Mouse (Mus musculus): Measurements from ENCODE around the gene Myom3. TPM values are rescaled to one million over a fixed set of nuclear protein-coding genes. Genes with fewer than 3 reads are reported as not detected.

Myom3 gene
- polyA plus RNA-seq, 1 experiment from 2014 or later: 0.05 TPM

DNA sequence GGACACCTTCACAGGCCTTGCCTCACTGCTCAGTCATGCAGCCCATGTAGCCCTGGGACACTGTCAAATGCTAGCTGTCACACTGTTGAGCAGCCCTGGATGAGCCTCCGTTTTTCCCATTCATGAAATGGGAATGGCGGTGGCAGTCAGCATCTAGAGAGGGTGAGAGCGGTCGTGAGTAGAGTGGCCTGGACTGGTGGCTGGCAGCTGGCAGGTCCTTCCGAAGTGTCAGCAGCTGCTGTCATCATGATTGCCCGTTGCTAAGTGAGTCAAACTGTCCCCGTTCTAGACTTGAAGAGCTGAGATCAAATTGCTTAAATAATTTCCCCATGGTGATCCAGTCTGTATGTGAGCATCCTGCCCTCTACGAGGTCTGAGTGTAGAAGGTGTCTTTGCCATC, 28.6 kb upstream of the Myom3 start:
- no peak overlapping the region for H3K4me2 ChIP-seq (ENCODE audit: low read depth, severe bottlenecking)
- no peak overlapping the region for H3K4me3 ChIP-seq (ENCODE audit: low read depth, low read length)
- no peak overlapping the region for H3K27ac ChIP-seq (replicated peaks; ENCODE audit: low read depth, low read length)
- ATAC-seq (ENCODE audit: insufficient number of reproducible peaks, low FRiP score, low TSS enrichment, low read depth) (no peak), DNase-seq (ENCODE audit: low spot score) (no peak)
- WGBS: 83% methylated on average over 8 of the region's 8 CpGs
- H3K27me3 ChIP-seq (ENCODE audit: control insufficient read depth, insufficient read depth, low read length): no peaks in the 10 kb centered on the region
- no peak overlapping the region for H3K9ac ChIP-seq (ENCODE audit: low read length)
- H3K9me3 ChIP-seq (ENCODE audit: control insufficient read depth, low read length): no peaks in the 10 kb centered on the region
- H3K4me1 ChIP-seq (ENCODE audit: control insufficient read depth, insufficient read depth, low read length): no peaks in the 10 kb centered on the region
- H3K36me3 ChIP-seq (ENCODE audit: control insufficient read depth, insufficient read depth, low read length): no peaks in the 10 kb centered on the region

DNA sequence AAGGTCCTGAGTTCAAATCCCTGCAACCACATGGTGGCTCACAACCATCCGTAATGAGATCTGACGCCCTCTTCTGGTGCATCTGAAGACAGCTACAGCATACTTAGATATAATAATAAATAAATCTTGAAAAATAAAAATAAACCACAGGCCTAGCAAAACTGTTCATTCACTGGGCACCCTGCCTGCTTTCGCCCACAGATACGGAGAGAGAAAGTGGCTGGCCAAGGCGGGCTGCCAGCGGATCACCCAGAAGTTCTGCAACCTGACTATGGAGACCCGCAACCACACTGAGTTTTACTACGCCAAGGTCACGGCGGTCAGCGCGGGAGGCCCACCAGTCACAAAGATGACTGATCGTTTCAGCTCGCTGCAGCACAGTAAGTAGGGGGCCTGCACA, 25.6 kb upstream of the Myom3 start:
- no peaks in the 10 kb centered on the region for H3K9me3 ChIP-seq (ENCODE audit: control insufficient read depth, low read length)
- no peaks in the 10 kb centered on the region for H3K36me3 ChIP-seq (ENCODE audit: control insufficient read depth, insufficient read depth, low read length)
- H3K4me2 ChIP-seq (ENCODE audit: low read depth, severe bottlenecking): no peak overlapping the region
- ATAC-seq (ENCODE audit: insufficient number of reproducible peaks, low FRiP score, low TSS enrichment, low read depth) (no peak), DNase-seq (ENCODE audit: low spot score) (no peak)
- no peak overlapping the region for H3K9ac ChIP-seq (ENCODE audit: low read length)
- no peaks in the 10 kb centered on the region for H3K27me3 ChIP-seq (ENCODE audit: control insufficient read depth, insufficient read depth, low read length)
- WGBS: 94% methylated on average over 14 of the region's 14 CpGs
- H3K4me3 ChIP-seq (ENCODE audit: low read depth, low read length): no peak overlapping the region
- peaks cover 9% of the 10 kb centered on the region for H3K4me1 ChIP-seq (ENCODE audit: control insufficient read depth, insufficient read depth, low read length)
- no peak overlapping the region for H3K27ac ChIP-seq (replicated peaks; ENCODE audit: low read depth, low read length)

GRCm38 (mm10) chr4:135736903-135737302, 22.6 kb upstream of the Myom3 start:
- WGBS: 72% methylated on average over 3 of the region's 3 CpGs
- no peak overlapping the region for H3K4me3 ChIP-seq (ENCODE audit: low read depth, low read length)
- DNase-seq (ENCODE audit: low spot score): no peak
- no peak overlapping the region for H3K27ac ChIP-seq (replicated peaks; ENCODE audit: low read depth, low read length)
- H3K36me3 ChIP-seq (ENCODE audit: control insufficient read depth, insufficient read depth, low read length): no peaks in the 10 kb centered on the region
- H3K4me2 ChIP-seq (ENCODE audit: low read depth, severe bottlenecking): no peak overlapping the region
- H3K4me1 ChIP-seq (ENCODE audit: control insufficient read depth, insufficient read depth, low read length): peaks cover 11% of the 10 kb centered on the region
- no peak for ATAC-seq (ENCODE audit: insufficient number of reproducible peaks, low FRiP score, low TSS enrichment, low read depth)
- no peaks in the 10 kb centered on the region for H3K9me3 ChIP-seq (ENCODE audit: control insufficient read depth, low read length)
- no peaks in the 10 kb centered on the region for H3K27me3 ChIP-seq (ENCODE audit: control insufficient read depth, insufficient read depth, low read length)
- no peak overlapping the region for H3K9ac ChIP-seq (ENCODE audit: low read length)

DNA sequence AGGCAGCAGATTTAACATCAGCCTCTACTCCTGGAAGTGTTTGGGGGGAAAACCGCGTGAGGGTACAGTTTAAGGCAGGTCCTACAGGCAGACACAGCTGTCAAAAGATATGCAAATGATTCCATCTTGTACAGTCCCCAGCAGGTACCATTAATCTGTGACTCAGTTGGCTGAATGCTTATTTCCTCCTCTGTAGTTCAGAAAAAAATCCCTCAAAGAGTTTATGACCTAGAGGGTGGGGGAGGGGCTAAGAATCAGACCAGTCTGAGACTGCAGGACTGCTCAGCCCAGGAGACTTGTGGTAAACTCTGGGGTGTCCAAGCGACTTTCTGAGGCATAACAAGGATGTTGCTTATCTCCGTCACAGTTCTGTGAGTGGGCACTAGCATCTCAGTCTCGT, 21.3 kb upstream of the Myom3 start:
- Histone ChIP-seq H3K9me3 (ENCODE audit: control insufficient read depth, low read length) (no peaks in the 10 kb centered on the region), H3K4me2 (ENCODE audit: low read depth, severe bottlenecking) (no peak overlapping the region), H3K4me1 (ENCODE audit: control insufficient read depth, insufficient read depth, low read length) (peaks cover 11% of the 10 kb centered on the region), H3K9ac (ENCODE audit: low read length) (no peak overlapping the region), H3K27me3 (ENCODE audit: control insufficient read depth, insufficient read depth, low read length) (no peaks in the 10 kb centered on the region), H3K4me3 (ENCODE audit: low read depth, low read length) (no peak overlapping the region), H3K27ac (replicated peaks; ENCODE audit: low read depth, low read length) (no peak overlapping the region), H3K36me3 (ENCODE audit: control insufficient read depth, insufficient read depth, low read length) (no peaks in the 10 kb centered on the region)
- 39% methylated on average over 5 of the region's 5 CpGs for WGBS
- ATAC-seq (ENCODE audit: insufficient number of reproducible peaks, low FRiP score, low TSS enrichment, low read depth) (no peak), DNase-seq (ENCODE audit: low spot score) (no peak)

DNA sequence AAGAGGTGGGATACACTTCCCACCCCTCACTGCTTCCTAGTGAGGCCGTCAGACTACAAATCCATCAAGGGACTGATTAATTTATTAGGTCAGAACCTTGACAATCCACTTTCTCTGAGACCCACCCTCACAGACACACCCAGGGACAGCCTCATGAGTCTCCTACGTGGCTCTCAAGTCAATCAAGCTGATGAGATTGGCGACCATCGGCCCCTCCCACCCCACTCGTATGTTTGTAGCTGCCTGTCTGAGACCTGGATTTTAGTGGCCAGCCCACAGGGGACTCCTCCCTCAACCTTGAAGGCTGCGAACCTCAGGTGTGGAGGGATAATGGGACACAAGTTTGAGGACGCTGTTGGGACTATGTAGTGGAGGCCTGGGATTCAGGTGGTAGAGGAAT, 20.4 kb upstream of the Myom3 start:
- DNase-seq (ENCODE audit: low spot score) (no peak), ATAC-seq (ENCODE audit: insufficient number of reproducible peaks, low FRiP score, low TSS enrichment, low read depth) (no peak)
- H3K4me1 ChIP-seq (ENCODE audit: control insufficient read depth, insufficient read depth, low read length): peaks cover 11% of the 10 kb centered on the region
- H3K36me3 ChIP-seq (ENCODE audit: control insufficient read depth, insufficient read depth, low read length): no peaks in the 10 kb centered on the region
- H3K4me3 ChIP-seq (ENCODE audit: low read depth, low read length): no peak overlapping the region
- no peaks in the 10 kb centered on the region for H3K9me3 ChIP-seq (ENCODE audit: control insufficient read depth, low read length)
- H3K9ac ChIP-seq (ENCODE audit: low read length): no peak overlapping the region
- H3K4me2 ChIP-seq (ENCODE audit: low read depth, severe bottlenecking): no peak overlapping the region
- H3K27ac ChIP-seq (replicated peaks; ENCODE audit: low read depth, low read length): no peak overlapping the region
- no peaks in the 10 kb centered on the region for H3K27me3 ChIP-seq (ENCODE audit: control insufficient read depth, insufficient read depth, low read length)
- 54% methylated on average over 7 of the region's 7 CpGs for WGBS

DNA sequence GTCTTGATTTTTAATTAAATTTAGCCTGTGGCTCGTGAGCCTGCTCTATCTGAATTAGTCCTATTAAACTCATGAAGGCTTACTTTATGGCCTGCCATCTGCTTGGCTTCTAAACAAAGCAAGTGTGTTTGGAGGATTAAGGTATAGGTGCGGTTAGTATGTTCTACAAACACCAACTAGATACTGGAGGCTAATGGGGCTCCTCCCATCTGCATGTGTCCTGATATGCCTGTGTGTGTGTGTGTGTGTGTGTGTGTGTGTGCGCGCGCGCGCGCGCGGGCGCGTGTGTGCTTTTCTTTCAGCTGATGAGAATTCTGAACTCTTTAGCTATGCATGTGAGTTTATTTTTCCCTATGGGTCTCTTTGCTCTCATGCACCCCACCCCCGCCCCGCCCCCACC, 19.8 kb upstream of the Myom3 start:
- H3K36me3 ChIP-seq (ENCODE audit: control insufficient read depth, insufficient read depth, low read length): no peaks in the 10 kb centered on the region

GRCm38 (mm10) chr4:135743520-135743919, 16.0 kb upstream of the Myom3 start:
- WGBS: 26% methylated on average over 6 of the region's 6 CpGs
- no peak overlapping the region for H3K4me3 ChIP-seq (ENCODE audit: low read depth, low read length)
- no peak for ATAC-seq (ENCODE audit: insufficient number of reproducible peaks, low FRiP score, low TSS enrichment, low read depth)
- DNase-seq (ENCODE audit: low spot score): no peak
- H3K4me2 ChIP-seq (ENCODE audit: low read depth, severe bottlenecking): no peak overlapping the region
- no peak overlapping the region for H3K27ac ChIP-seq (replicated peaks; ENCODE audit: low read depth, low read length)
- H3K9ac ChIP-seq (ENCODE audit: low read length): no peak overlapping the region
- H3K4me1 ChIP-seq (ENCODE audit: control insufficient read depth, insufficient read depth, low read length): peaks cover 6% of the 10 kb centered on the region
- no peaks in the 10 kb centered on the region for H3K9me3 ChIP-seq (ENCODE audit: control insufficient read depth, low read length)
- no peaks in the 10 kb centered on the region for H3K27me3 ChIP-seq (ENCODE audit: control insufficient read depth, insufficient read depth, low read length)
- no peaks in the 10 kb centered on the region for H3K36me3 ChIP-seq (ENCODE audit: control insufficient read depth, insufficient read depth, low read length)

More for the DNA sequence above, 19.8 kb upstream of the Myom3 start:
- Histone ChIP-seq H3K9ac (ENCODE audit: low read length) (no peak overlapping the region), H3K9me3 (ENCODE audit: control insufficient read depth, low read length) (no peaks in the 10 kb centered on the region), H3K4me3 (ENCODE audit: low read depth, low read length) (no peak overlapping the region), H3K27me3 (ENCODE audit: control insufficient read depth, insufficient read depth, low read length) (no peaks in the 10 kb centered on the region), H3K4me1 (ENCODE audit: control insufficient read depth, insufficient read depth, low read length) (peaks cover 11% of the 10 kb centered on the region), H3K27ac (replicated peaks; ENCODE audit: low read depth, low read length) (no peak overlapping the region), H3K4me2 (ENCODE audit: low read depth, severe bottlenecking) (no peak overlapping the region)
- no peak for ATAC-seq (ENCODE audit: insufficient number of reproducible peaks, low FRiP score, low TSS enrichment, low read depth)
- 91% methylated on average over 14 of the region's 14 CpGs for WGBS
- DNase-seq (ENCODE audit: low spot score): no peak

GRCm38 (mm10) chr4:135744726-135745448, 14.6 kb upstream of the Myom3 start:
- no peak overlapping the region for H3K4me3 ChIP-seq (ENCODE audit: low read depth, low read length)
- H3K9ac ChIP-seq (ENCODE audit: low read length): no peak overlapping the region
- no peaks in the 10 kb centered on the region for H3K27me3 ChIP-seq (ENCODE audit: control insufficient read depth, insufficient read depth, low read length)
- no peak overlapping the region for H3K27ac ChIP-seq (replicated peaks; ENCODE audit: low read depth, low read length)
- H3K4me1 ChIP-seq (ENCODE audit: control insufficient read depth, insufficient read depth, low read length): no peaks in the 10 kb centered on the region
- H3K4me2 ChIP-seq (ENCODE audit: low read depth, severe bottlenecking): no peak overlapping the region
- DNase-seq (ENCODE audit: low spot score) (no peak), ATAC-seq (ENCODE audit: insufficient number of reproducible peaks, low FRiP score, low TSS enrichment, low read depth) (no peak)
- H3K9me3 ChIP-seq (ENCODE audit: control insufficient read depth, low read length): no peaks in the 10 kb centered on the region
- WGBS: 62% methylated on average over 16 of the region's 16 CpGs
- no peaks in the 10 kb centered on the region for H3K36me3 ChIP-seq (ENCODE audit: control insufficient read depth, insufficient read depth, low read length)

GRCm38 (mm10) chr4:135745613-135746012, 13.9 kb upstream of the Myom3 start:
- WGBS: 76% methylated on average over 10 of the region's 10 CpGs
- ATAC-seq (ENCODE audit: insufficient number of reproducible peaks, low FRiP score, low TSS enrichment, low read depth): no peak
- H3K4me2 ChIP-seq (ENCODE audit: low read depth, severe bottlenecking): no peak overlapping the region

More at GRCm38 (mm10) chr4:135745613-135746012, 13.9 kb upstream of the Myom3 start:
- no peak overlapping the region for H3K4me3 ChIP-seq (ENCODE audit: low read depth, low read length)
- no peak overlapping the region for H3K27ac ChIP-seq (replicated peaks; ENCODE audit: low read depth, low read length)
- no peak for DNase-seq (ENCODE audit: low spot score)
- H3K9ac ChIP-seq (ENCODE audit: low read length): no peak overlapping the region
- no peaks in the 10 kb centered on the region for H3K36me3 ChIP-seq (ENCODE audit: control insufficient read depth, insufficient read depth, low read length)
- no peaks in the 10 kb centered on the region for H3K9me3 ChIP-seq (ENCODE audit: control insufficient read depth, low read length)
- no peaks in the 10 kb centered on the region for H3K4me1 ChIP-seq (ENCODE audit: control insufficient read depth, insufficient read depth, low read length)
- no peaks in the 10 kb centered on the region for H3K27me3 ChIP-seq (ENCODE audit: control insufficient read depth, insufficient read depth, low read length)

Measured in limb, embryonic 11.5 days (tissue).